ENCODE assay signal across 8 mouse cellular contexts in the genomic region with DNA sequence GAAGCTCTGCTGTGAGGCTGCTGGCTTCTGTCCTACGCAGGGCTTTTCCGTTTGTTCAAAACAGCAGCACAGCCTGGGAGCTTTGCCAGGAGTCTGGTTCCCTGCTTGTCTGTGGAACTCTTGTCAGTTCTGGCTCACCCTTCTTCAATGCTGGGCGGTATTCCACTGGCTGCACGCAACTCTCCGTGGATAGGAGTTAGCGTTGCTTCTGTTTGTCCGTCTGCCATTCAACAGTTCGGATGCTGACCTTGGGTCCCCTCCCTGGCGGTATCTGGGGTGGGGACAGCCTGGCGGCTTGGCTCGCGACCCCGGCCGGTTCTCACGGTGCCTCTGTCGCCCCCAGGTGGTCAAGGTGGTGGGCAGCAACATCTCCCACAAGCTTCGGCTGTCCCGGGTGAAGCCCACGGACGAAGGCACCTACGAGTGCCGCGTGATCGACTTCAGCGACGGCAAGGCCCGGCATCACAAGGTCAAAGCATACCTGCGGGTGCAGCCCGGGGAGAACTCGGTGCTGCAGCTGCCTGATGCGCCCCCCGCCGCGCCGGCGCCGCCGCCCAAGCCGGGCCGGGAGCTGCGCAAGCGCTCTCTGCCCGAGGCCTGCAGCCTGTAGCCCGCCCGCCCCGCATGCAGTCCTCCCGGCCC. TPM values are rescaled to one million over a fixed set of nuclear protein-coding genes. Genes with fewer than 3 reads are reported as not detected.
DNase-seq lines count a peak whose midpoint lies in the region; ATAC-seq lines count a peak whose summit lies in the region.

No protein-coding gene starts in this region.

- ATAC-seq in forebrain, embryonic 12.5 days (ENCODE audit: low FRiP score) = peak; percentile 81
- ATAC-seq in heart, embryonic 16.5 days (replicated peaks; ENCODE audit: extremely low read depth, insufficient read depth, low FRiP score) = peak; percentile 81
- ATAC-seq in liver, embryonic 13.5 days (ENCODE audit: low read depth) = no peak
- peak; percentile 63 for ATAC-seq in neural tube, embryonic 13.5 days (ENCODE audit: low read depth)

- 1% methylated on average over 42 of the region's 47 CpGs for WGBS in forebrain, embryonic 12.5 days
- under 1% methylated on average over 38 of the region's 47 CpGs for WGBS in heart, embryonic 16.5 days
- WGBS in liver, embryonic 13.5 days (ENCODE audit: insufficient replicate concordance) = under 1% methylated on average over 44 of the region's 47 CpGs
- under 1% methylated on average over 43 of the region's 47 CpGs for WGBS in neural tube, embryonic 13.5 days

- DNase-seq in CD4-positive helper T cell, adult 2 months (ENCODE audit: low read depth, low spot score) = peak; percentile 9
- DNase-seq in brain, embryonic 18.5 days (ENCODE audit: low read depth, low spot score) = peak; percentile 61
- DNase-seq in kidney, postnatal 25 days = peak; percentile 87 to 91
- DNase-seq in liver, embryonic 13.5 days = no peak
- peak; percentile 7 to 13 for DNase-seq in thymus, adult 18-20 months

- peak overlapping the region; percentile 90 for H3K4me2 ChIP-seq in forebrain, embryonic 12.5 days
- H3K4me2 ChIP-seq in heart, embryonic 16.5 days (ENCODE audit: low read depth, low read length) = peak overlapping the region; percentile 72
- peak overlapping the region; percentile 65 for H3K4me2 ChIP-seq in liver, embryonic 13.5 days
- H3K4me2 ChIP-seq in neural tube, embryonic 13.5 days = peak overlapping the region; percentile 59

- peak overlapping the region; percentile 76 for H3K9ac ChIP-seq in forebrain, embryonic 12.5 days
- peak overlapping the region; percentile 67 for H3K9ac ChIP-seq in heart, embryonic 16.5 days (ENCODE audit: low read length)
- peak overlapping the region; percentile 41 for H3K9ac ChIP-seq in liver, embryonic 13.5 days
- H3K9ac ChIP-seq in neural tube, embryonic 13.5 days = peak overlapping the region; percentile 67

- H3K4me3 ChIP-seq in forebrain, embryonic 12.5 days (replicated peaks) = peak overlapping the region; percentile 52
- peak overlapping the region; percentile 59 for H3K4me3 ChIP-seq in heart, embryonic 16.5 days (ENCODE audit: low read length)
- peak overlapping the region; percentile 49 for H3K4me3 ChIP-seq in liver, embryonic 13.5 days (replicated peaks)
- H3K4me3 ChIP-seq in neural tube, embryonic 13.5 days = peak overlapping the region; percentile 41

- peaks cover 41% of the 10 kb centered on the region for H3K27me3 ChIP-seq in forebrain, embryonic 12.5 days
- peaks cover 21% of the 10 kb centered on the region for H3K27me3 ChIP-seq in heart, embryonic 16.5 days (ENCODE audit: control insufficient read depth, insufficient read depth, low read length)
- peaks cover 64% of the 10 kb centered on the region for H3K27me3 ChIP-seq in liver, embryonic 13.5 days
- H3K27me3 ChIP-seq in neural tube, embryonic 13.5 days = peaks cover 30% of the 10 kb centered on the region

- H3K36me3 ChIP-seq in forebrain, embryonic 12.5 days (replicated peaks) = no peaks in the 10 kb centered on the region
- H3K36me3 ChIP-seq in heart, embryonic 16.5 days (ENCODE audit: control insufficient read depth, insufficient read depth) = no peaks in the 10 kb centered on the region
- no peaks in the 10 kb centered on the region for H3K36me3 ChIP-seq in liver, embryonic 13.5 days
- 0 out of 2 replicates have a peak, but pooled peaks cover 12% of the 10 kb centered on the region for H3K36me3 ChIP-seq in neural tube, embryonic 13.5 days

- H3K27ac ChIP-seq in forebrain, embryonic 12.5 days = 0 out of 2 replicates have a peak overlapping the region, but pooled peaks have one; percentile 36
- H3K27ac ChIP-seq in heart, embryonic 16.5 days (ENCODE audit: low read length) = no peak overlapping the region
- H3K27ac ChIP-seq in liver, embryonic 13.5 days = no peak overlapping the region
- H3K27ac ChIP-seq in neural tube, embryonic 13.5 days (replicated peaks) = 0 out of 2 replicates have a peak overlapping the region, but pooled peaks have one; percentile 33

- no peaks in the 10 kb centered on the region for H3K9me3 ChIP-seq in forebrain, embryonic 12.5 days
- H3K9me3 ChIP-seq in heart, embryonic 16.5 days (replicated peaks; ENCODE audit: control insufficient read depth, low read length) = no peaks in the 10 kb centered on the region
- H3K9me3 ChIP-seq in liver, embryonic 13.5 days (replicated peaks) = no peaks in the 10 kb centered on the region
- no peaks in the 10 kb centered on the region for H3K9me3 ChIP-seq in neural tube, embryonic 13.5 days

- peaks cover 30% of the 10 kb centered on the region for H3K4me1 ChIP-seq in forebrain, embryonic 12.5 days
- peaks cover 11% of the 10 kb centered on the region for H3K4me1 ChIP-seq in heart, embryonic 16.5 days (ENCODE audit: control insufficient read depth, insufficient read depth, low read length)
- H3K4me1 ChIP-seq in liver, embryonic 13.5 days (replicated peaks) = peaks cover 11% of the 10 kb centered on the region
- H3K4me1 ChIP-seq in neural tube, embryonic 13.5 days (replicated peaks) = peaks cover 47% of the 10 kb centered on the region

RNA-seq across cellular contexts. Expression of a gene that starts 29.2 kb away (rescaled TPM):
- 3.5 TPM in 2 replicates for polyA plus RNA-seq in forebrain, embryonic 12.5 days (2016; fragmentation: Nextera tagmentation; extraction: Ambion mirVana)
- not detected in 2 replicates for polyA plus RNA-seq in heart, embryonic 16.5 days (2015; fragmentation: Nextera tagmentation; extraction: Ambion mirVana)
- polyA plus RNA-seq in liver, embryonic 13.5 days (2015; fragmentation: Nextera tagmentation; extraction: Ambion mirVana) = not detected in 2 replicates
- polyA plus RNA-seq in neural tube, embryonic 13.5 days (2015; fragmentation: Nextera tagmentation; extraction: Ambion mirVana) = 26.2 and 34.3 TPM in 2 replicates

Comparison
In these comparisons a context has a peak if more than half of its experiments do, and no peak if none do; other contexts are left out.
1. H3K27ac ChIP-seq: peak in forebrain, embryonic 12.5 days (single experiment) and neural tube, embryonic 13.5 days (single experiment); none in heart, embryonic 16.5 days (single experiment) and liver, embryonic 13.5 days (single experiment).
2. Peak in every context shown above with its lines, with median percentiles within 50 percentile points of each other: H3K4me2 ChIP-seq, H3K4me3 ChIP-seq and H3K9ac ChIP-seq.